Mouse (Mus musculus) Patski (cell line): ENCODE measurements around the gene Ccr8. TPM values are rescaled to one million over a fixed set of nuclear protein-coding genes. Genes with fewer than 3 reads are reported as not detected.

ENCODE experiments used
- ATAC-seq: fragments of 100-300 bp; one replicate; pipeline ENCODE4 v1.8.0; 2021
- CTCF ChIA-PET: fragments of 350-600 bp; sonication (Branson Sonifier 250); formaldehyde crosslinking; loops from one replicate; lab custom pipeline; 2022; ENCODE audit warnings: inconsistent platforms; lab: Charles Lee
- POLR2A ChIA-PET: fragments of 350-600 bp; sonication (Branson Sonifier 250); formaldehyde crosslinking; loops from one replicate; lab custom pipeline; 2022; ENCODE audit warnings: antibody characterized with exemption, inconsistent platforms; lab: Charles Lee
- DNase-seq: peaks from one replicate; pipeline ENCODE4 v3.0.0-alpha.2; 2011; ENCODE audit warnings: low read depth, low spot score
- H3K27me3 ChIP-seq: fragments of 371-371 bp; one replicate; pipeline ENCODE4 v1.5.1; 2021
- CTCF ChIP-seq: fragments of 100-300 bp; IDR thresholded peaks from one replicate; pipeline ENCODE4 v1.5.1; 2021
- in situ Hi-C: fragments of 300-500 bp; cut with MboI; formaldehyde crosslinking; loops from 3 replicates; pipeline ENCODE4 v1.11.1; 2018; ENCODE audit warnings: low pct_unique_long_range_greater_than_20kb, mixed read lengths
- polyA plus RNA-seq: library from polyadenylated mRNA; unstranded; gene quantifications from one replicate; pipeline ENCODE4 v1.2.3, GENCODE M21; 2021

The Ccr8 gene
- polyA plus RNA-seq, 1 experiment from 2014 or later = not detected

DNA sequence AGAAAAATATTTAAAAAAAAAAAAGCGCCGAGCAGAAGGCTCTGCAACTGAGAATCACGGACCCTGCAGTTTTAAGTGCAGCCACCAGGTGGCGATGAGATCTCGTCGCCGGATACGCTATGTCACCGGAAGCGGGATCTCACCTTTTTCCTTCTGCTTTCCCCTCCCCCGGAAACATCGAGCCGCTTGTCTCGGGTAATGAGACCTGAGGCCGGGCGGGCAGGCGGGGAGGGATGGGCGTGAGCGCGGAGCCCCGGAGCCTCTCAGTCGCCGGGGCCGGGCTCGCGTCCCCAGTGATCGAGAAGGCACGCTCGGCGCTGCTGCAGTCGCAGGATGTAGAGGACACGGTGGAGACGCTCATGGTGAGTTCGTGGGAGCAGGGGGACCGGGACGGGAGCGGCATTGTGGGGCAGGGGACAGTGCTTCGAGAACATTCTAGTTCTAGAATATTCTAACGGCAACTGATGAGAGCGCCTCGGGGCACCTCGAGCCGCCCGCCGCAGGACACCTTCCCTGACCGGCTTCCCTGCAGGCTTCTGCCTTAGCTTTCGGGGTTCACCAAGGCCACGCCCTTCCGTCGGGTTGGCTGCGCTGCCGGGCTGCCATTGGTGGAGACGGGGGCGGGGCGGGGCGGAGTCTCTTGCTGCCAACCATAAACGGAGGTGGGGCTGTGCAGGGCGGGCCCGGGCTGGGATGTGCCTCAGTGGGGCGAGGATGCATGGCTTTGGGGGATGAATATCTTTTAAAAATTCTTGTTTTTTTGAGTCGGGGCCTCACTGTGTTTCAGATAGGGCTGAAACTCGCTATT lies 18.5 kb downstream of the Ccr8 start, which contains the start of gene Slc25a38:
TSS of gene Slc25a38 (plus strand) at position 164 of the 808 bp plus-strand sequence.
- POLR2A ChIA-PET = interaction anchor here (0.6 to 1.5 kb wide), 7 partner anchors 16 to 463 kb away, joined by 3 to 6 read pairs (median 3); partner anchors contain the start of genes Rpsa and Xirp1
- DNase-seq = peak; percentile 67
- ATAC-seq = peak; percentile 97
- CTCF ChIA-PET = interaction anchor here (0.9 to 1.9 kb wide), 6 partner anchors 11 to 83 kb away, joined by 3 to 6 read pairs (median 4); no protein-coding TSS in a partner anchor
- TF ChIP-seq CTCF = peak; percentile 88
- in situ Hi-C loops = no loop called here
- no peaks in the 10 kb centered on the region for H3K27me3 ChIP-seq

DNA sequence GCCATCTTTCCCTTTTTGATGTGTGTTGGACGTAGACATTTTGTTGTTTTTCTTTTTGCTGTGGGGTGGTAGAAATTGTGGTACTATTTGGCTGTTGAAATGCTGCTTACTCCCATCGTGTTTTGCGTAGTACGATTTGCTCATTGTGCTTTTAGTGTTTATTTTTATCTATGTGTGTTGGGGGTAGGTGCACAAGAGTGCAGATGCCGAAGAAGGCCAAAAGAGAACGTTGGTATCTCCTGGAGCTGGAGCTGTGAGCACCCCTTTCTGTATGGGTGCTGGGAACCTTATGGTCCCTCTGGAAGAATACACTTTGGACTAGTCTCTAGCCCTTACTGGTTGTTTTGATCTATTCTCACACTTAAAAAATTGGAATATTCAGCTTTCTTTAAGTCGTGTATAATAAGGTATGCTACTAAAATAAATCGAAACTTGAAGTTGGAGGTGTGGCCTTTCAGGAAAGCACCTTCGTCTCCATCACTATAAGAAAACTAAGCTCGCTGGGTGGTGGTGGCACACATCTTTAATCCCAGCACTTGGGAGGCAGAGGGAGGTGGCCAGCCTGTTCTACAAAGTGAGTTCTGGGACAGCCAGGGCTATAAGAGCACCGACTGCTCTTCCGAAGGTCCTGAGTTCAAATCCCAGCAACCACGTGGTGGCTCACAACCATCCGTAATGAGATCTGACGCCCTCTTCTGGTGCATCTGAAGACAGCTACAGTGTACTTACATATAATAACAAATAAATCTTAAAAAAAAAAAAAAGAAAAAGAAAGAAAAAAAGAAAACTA lies 19.4 kb downstream of the Ccr8 start:
- TF ChIP-seq CTCF = no peak
- no peaks in the 10 kb centered on the region for H3K27me3 ChIP-seq
- CTCF ChIA-PET = interaction anchor here (1.1 to 1.9 kb wide), 3 partner anchors 12 to 15 kb away, joined by 4 to 5 read pairs (median 5); no protein-coding TSS in a partner anchor
- ATAC-seq = no peak
- POLR2A ChIA-PET = interaction anchor here (1.2 to 1.5 kb wide), 2 partner anchors 15 to 16 kb away, joined by 3 to 6 read pairs; partner anchors contain the start of gene Rpsa
- DNase-seq = no peak
- in situ Hi-C loops = no loop called here

DNA sequence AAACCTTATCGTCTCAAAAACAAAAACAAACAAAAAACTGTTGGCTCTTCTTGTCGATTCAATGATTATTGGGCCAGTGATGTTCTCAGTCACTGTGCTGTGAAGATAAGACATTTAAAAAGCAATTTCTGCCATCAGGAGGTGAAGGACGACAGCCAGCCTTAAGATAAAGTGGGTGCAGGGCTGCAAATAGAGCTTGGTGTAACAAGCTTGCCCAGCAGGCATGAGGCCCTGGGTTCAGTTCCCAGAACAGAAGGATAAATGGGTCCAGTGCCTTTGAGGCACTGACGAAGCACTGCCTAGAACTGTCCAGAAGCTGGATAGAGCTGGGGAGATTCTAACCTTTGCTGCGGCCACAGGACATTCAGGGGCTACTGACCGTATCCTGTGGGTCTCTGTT lies 20.6 kb downstream of the Ccr8 start:
- no peak for ATAC-seq
- CTCF ChIA-PET = no interaction called here
- TF ChIP-seq CTCF = no peak

DNA sequence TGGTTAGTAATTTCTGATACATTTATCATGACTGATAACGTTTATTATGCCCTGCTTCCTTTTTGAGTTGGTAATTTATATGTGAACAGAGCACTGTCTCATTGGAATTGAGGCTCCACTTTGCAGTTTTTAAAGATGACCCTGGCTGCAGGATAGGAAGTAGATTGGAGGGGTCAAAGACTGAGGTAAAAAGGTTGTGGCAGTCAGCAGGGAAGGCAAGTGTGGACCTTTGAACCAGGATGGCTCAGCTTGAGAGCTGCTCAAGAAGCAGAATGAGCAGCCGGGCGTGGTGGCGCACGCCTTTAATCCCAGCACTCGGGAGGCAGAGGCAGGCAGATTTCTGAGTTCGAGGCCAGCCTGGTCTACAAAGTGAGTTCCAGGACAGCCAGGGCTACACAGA lies 21.5 kb downstream of the Ccr8 start:
- H3K27me3 ChIP-seq = no peaks in the 10 kb centered on the region
- in situ Hi-C loops = no loop called here

More for the DNA sequence above, 20.6 kb downstream of the Ccr8 start:
- DNase-seq = no peak
- POLR2A ChIA-PET = no interaction called here
- in situ Hi-C loops = no loop called here
- H3K27me3 ChIP-seq = no peaks in the 10 kb centered on the region

DNA sequence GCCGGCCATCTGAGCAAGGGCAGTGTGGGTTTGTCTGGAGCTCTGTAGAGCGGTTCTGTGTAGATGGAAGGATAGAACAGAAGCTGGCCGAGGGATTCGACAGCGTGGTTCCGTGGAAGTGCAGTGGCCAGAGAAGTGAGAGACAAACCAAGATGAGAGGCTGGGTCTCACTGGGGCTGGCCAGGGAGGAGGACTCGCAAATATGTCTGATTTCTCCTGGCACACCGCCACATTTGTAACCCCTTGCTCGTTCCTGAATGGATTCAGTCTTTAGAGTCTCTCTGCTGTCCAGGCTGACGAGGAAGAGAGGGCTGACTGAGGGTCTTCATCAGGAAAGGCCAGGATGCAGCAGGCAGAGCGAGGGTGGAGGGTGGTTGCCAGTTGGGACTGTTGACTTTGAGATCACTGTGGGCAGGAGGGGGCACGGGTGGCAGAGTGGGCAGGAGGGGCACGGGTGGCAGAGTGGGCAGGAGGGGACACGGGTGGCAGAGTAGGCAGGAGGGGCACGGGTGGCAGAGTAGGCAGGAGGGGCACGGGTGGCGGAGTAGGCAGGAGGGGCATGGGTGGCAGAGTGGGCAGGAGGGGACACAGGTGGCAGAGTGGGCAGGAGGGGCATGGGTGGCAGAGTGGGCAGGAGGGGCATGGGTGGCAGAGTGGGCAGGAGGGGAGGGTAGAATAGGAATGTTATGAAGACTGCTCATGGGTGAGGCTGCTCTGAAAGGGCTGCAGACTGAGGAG lies 22.3 kb downstream of the Ccr8 start:
- CTCF ChIA-PET = no interaction called here
- DNase-seq (no peak), ATAC-seq (no peak)
- no peaks in the 10 kb centered on the region for H3K27me3 ChIP-seq
- in situ Hi-C loops = no loop called here
- POLR2A ChIA-PET = no interaction called here
- no peak for TF ChIP-seq CTCF

More for the DNA sequence above, 21.5 kb downstream of the Ccr8 start:
- TF ChIP-seq CTCF = no peak
- ChIA-PET CTCF (no interaction called here), POLR2A (no interaction called here)
- DNase-seq (no peak), ATAC-seq (no peak)

DNA sequence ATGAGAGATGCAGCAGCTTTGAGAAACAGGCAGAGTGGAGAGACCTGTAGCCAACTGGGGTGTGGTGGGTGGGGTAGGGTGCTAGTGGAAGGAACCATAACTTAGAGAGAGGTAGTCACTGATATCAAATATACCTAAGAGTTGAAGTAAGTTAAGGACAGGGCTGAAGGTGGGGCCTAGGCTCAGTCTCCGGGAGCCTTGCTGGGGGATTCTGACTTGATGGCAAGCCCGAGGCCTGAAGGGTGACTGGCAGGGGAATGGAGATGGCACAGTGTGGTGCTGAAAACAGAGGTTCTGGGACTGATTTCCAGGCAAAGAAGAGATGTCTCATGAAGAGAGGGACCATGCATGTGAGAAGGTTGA lies 22.9 kb downstream of the Ccr8 start:
- DNase-seq (no peak), ATAC-seq (no peak)
- ChIA-PET CTCF (no interaction called here), POLR2A (no interaction called here)
- H3K27me3 ChIP-seq = no peaks in the 10 kb centered on the region
- TF ChIP-seq CTCF = no peak
- in situ Hi-C loops = no loop called here

DNA sequence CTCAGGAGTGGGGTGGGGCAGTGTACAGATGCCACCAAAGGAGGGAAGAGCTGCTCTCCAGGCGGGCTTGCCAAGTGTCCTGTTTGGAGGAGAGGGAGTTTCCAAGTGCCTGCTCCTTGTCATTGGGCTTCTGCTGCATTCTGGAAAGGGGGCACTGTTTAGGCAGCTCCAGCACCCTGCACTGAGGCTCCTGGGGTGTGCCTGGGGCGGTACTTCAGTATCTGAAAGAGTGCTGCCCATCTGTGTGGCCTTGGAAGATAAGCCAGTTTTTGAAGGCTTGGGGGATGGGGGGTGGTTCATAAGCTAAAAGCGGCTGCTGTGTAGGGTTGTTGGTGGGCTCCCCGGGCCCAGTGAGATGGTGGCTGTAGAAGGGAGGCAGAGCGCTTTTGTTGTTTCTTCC lies 23.7 kb downstream of the Ccr8 start:
- in situ Hi-C loops = no loop called here
- ChIA-PET POLR2A (no interaction called here), CTCF (no interaction called here)
- ATAC-seq (no peak), DNase-seq (no peak)
- TF ChIP-seq CTCF = no peak
- no peaks in the 10 kb centered on the region for H3K27me3 ChIP-seq

DNA sequence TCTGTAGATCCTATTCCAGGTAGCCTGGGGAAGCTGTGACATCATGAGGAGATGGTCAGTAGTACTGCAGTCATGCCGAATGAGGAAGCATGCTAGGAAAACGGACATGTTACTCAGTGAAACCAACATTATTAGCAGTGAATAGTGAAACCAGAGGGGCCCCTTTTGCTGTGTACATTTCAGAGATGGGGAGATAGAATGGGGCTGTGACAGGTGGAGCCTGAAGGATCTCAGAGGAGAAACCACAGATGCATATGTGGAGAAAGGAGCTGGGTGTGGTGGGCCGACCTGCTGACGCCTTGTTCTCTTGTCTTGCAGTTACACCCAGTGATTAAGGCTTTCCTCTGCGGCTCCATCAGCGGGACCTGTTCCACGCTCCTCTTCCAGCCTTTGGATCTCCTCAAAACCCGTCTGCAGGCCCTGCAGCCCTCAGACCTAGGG lies 24.3 kb downstream of the Ccr8 start:
- H3K27me3 ChIP-seq = no peaks in the 10 kb centered on the region
- no peak for DNase-seq
- CTCF ChIA-PET = interaction anchor here (1.9 kb wide), 1 partner anchor 10 kb away, joined by 4 read pairs; no protein-coding TSS in a partner anchor
- in situ Hi-C loops = no loop called here
- no peak for TF ChIP-seq CTCF
- ATAC-seq = no peak
- POLR2A ChIA-PET = no interaction called here

DNA sequence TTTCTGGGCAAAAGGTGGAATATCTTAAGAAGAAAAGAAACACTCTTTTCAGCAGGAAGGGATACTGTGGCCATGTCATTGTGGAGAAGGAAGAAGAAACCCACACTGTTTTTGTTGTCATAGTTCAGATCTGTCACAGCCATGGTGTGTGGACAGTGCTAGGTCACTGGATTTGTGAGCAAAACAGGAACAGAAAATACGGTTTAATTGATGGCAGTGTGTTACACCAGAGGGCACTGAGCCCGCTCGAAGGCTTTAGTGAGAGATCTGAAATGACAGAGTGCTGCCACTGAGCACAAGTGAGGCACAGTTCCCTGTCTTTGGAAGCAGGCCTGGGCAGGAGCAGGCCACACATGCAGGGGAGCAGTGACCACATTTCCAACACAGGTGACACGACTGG lies 26.3 kb downstream of the Ccr8 start:
- POLR2A ChIA-PET = no interaction called here
- TF ChIP-seq CTCF = no peak
- CTCF ChIA-PET = interaction anchor here (1.9 kb wide), 1 partner anchor 8 kb away, joined by 4 read pairs; no protein-coding TSS in a partner anchor
- H3K27me3 ChIP-seq = no peaks in the 10 kb centered on the region
- no peak for ATAC-seq
- in situ Hi-C loops = no loop called here
- no peak for DNase-seq

DNA sequence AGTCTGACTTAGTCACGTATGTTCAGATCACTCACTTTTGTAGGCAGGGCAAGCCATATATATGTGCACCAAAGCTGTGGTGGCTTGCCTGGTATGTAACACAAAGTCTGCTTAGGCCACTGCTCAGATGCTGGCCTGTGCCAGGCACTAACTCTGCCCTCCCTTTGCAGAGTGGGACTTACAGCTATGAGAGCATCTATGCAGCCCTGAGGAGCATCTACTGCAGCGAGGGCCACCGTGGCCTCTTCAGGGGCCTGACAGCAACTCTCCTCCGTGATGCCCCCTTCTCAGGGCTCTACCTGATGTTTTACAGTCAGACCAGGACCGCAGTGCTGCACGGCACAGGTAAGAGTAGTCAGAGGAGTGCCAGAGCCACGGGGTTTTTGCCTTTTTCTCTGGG lies 28.6 kb downstream of the Ccr8 start:
- in situ Hi-C loops = no loop called here
- ChIA-PET CTCF (no interaction called here), POLR2A (no interaction called here)
- ATAC-seq = no peak
- H3K27me3 ChIP-seq = no peaks in the 10 kb centered on the region
- TF ChIP-seq CTCF = no peak
- DNase-seq = no peak
